Mouse (Mus musculus): ENCODE measurements at regions not wholly inside any gene's neighbourhood (a gene's known extent, or its start where the extent isn't known, plus 50 kb on each side); places are given as distances from the start of the nearest gene placed in this dataset.
A peak's percentile ranks its signal among the peaks of the same experiment; 100 is the strongest.

DNA sequence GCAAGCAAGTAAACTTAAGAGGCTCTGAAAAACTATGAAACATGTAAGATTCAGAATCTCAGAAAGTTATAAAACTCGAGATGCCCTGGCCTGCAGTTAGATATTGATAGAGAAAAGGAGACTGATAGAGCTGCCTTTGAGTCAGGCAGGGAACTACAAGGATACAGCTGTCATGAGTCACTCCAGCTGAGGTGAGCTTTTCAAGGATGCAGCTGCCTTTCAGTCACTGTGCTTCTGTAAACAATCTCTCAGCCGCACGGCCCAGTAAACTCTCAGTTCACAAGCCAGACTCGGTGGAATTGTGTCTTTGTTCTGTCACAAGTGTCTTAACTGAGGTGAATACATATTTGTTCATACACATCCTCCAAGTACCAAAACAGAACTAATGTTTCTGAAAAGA is 334.9 kb upstream of the Rsrc1 start:
- H3K27ac ChIP-seq = no peak overlapping the region
- intact Hi-C loops (cut with DNase I) = no loop called here
- no peak for TF ChIP-seq CTCF (IDR thresholded peaks at IDR 0.05)

DNA sequence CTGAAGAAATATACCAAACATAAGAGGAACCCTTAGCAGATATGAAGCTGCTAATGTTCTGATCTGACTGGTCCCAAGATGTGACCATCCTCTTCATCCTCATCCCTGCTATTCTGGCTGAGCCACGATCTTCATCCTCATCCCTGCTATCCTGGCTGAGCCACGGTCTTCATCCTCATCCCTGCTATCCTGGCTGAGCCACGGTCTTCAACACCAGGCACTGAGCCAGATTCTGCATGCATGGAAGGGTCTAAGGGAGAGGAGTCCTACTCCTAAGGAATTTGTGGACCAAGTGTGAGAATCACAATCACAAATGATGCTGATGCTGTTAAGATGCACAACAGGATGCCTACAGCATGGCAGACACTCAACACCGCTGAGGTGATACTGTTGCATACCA is 331.9 kb upstream of the Rsrc1 start:
- TF ChIP-seq CTCF (IDR thresholded peaks at IDR 0.05) = no peak
- intact Hi-C loops (cut with DNase I) = no loop called here
- no peak overlapping the region for H3K4me3 ChIP-seq
- H3K27ac ChIP-seq = no peak overlapping the region
- no peak for DNase-seq

More for the DNA sequence above, 334.9 kb upstream of the Rsrc1 start:
- no peak overlapping the region for H3K4me3 ChIP-seq
- no peak for DNase-seq

DNA sequence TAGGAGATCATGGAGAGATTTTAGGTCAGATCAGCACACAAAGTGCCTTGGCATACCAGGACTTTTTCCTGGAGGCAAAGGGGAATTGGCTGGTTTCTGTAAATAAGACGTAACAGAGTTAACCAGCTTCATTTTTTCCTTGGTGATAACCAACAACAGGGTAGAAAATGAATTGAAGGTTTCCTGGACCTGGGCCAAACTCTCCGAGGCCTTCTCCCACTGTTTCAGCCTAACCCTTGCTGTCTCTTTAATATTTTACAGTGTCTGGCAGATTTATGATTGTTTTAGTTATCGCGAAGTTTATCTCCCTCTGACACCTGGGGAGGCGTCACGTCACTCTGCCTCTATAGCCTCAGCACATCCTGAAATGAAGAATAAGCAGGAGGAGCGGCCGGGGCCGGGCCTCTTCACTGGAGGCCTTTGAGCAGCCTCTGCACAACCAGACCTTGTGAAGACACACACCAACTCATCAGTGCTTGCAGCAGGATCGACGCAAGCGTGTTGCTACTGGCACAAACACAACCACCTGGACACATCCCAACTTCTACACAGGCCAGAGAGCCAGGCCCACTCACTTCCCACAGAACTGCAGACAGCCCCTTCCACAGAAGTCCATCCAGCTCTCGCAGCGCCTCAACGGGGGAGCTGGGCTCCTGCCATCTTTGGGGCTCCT is 331.0 kb upstream of the Rsrc1 start:
- no peak for TF ChIP-seq CTCF (IDR thresholded peaks at IDR 0.05)
- Histone ChIP-seq H3K27ac (peak overlapping the region; percentile 31; the same call in 1 of the 2 replicates), H3K4me3 (peak overlapping the region; percentile 55)
- DNase-seq = peak; percentile 20
- intact Hi-C loops (cut with DNase I) = no loop called here

DNA sequence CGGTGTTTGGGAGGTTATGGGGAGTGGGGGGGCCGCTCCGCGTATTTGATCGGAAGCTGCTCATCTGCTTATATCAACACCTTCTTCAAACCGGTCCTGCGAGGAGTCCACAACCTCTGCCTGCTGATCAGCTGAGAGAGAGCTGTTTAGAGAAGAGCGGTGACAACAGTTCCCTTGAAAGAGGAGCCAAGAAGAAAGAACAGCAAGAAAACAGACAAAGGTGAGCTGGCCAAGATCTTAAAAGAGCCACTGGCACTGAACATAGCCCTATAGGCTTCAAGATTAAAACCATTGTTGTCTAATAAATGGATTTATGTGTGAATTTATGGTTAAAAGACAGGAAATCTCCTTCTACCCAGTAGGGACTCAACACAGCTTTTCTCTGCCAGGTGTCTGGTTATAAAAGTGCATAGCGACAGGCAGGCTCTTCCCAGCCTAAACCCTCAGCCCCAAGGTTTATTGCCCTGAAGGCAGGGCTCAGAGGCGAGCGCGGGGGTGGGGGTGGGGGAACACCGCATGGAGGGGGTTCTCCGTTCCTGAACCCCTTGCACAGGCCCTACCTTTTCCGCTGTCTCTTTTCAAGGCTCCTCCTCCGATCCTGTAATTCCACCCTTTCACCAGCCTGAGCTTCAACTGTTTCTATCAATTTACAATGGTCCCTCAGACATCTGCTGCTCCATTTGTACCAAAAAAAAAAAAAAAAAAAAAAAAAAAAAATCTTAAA is 330.3 kb upstream of the Rsrc1 start:
- DNase-seq = no peak
- H3K4me3 ChIP-seq = peak overlapping the region; percentile 55
- no peak for TF ChIP-seq CTCF (IDR thresholded peaks at IDR 0.05)
- intact Hi-C loops (cut with DNase I) = no loop called here
- H3K27ac ChIP-seq = peak overlapping the region; percentile 31; the same call in 1 of the 2 replicates

DNA sequence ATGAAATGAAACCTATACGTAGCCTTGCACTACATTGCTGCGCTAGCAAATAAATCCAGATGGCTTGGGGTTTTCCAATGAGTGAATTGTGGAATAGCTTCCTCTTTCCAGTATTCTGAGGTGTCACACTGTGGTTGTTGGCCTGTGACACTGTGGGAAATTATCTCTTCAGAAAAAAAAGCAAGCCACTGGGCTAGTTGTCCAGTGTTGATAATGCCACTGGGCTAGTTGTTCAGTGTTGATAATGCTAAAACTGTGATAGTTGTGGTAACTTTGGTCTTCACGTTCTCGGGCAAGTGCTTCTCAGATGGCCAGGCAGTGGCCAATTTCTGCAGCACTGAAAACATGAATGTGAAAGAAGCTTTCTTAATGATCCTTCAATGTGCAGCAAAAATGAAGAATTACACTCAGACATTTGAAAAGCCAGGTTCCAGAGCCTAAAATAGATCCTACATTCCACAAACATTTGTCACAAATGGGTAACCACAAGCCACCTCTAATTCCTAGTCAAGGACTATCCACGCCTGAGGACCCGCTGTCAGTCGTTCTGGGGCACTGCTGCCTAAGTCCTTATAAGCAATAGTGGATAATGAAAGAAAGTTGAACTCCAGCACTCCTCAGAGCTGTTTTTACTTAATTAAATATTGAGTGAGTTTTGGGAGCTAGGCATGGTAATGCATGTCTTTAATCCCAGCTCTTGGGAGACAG is 328.9 kb upstream of the Rsrc1 start:
- no peak for DNase-seq
- H3K4me3 ChIP-seq = no peak overlapping the region
- H3K27ac ChIP-seq = no peak overlapping the region
- no peak for TF ChIP-seq CTCF (IDR thresholded peaks at IDR 0.05)
- intact Hi-C loops (cut with DNase I) = no loop called here

DNA sequence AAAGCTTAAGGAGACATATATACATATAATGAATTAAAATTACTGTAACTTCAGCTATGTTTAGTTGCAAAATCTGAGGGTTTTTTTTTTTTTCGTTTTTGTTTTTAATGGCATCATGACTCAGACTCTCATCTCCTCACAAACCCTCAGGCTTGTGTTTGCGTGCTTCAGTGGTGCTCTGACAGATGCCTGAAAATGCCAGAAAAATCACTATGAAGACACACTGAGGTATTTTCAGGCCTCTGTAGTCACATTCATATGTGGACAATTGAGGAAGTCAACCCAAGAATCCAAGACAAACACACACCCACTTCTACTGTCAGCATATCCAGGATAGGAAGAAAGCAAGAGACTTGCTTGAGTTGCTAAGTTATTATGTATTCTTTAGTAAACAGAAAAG is 327.2 kb upstream of the Rsrc1 start:
- TF ChIP-seq CTCF (IDR thresholded peaks at IDR 0.05) = no peak
- DNase-seq = no peak
- H3K27ac ChIP-seq = no peak overlapping the region
- H3K4me3 ChIP-seq = no peak overlapping the region
- intact Hi-C loops (cut with DNase I) = no loop called here

DNA sequence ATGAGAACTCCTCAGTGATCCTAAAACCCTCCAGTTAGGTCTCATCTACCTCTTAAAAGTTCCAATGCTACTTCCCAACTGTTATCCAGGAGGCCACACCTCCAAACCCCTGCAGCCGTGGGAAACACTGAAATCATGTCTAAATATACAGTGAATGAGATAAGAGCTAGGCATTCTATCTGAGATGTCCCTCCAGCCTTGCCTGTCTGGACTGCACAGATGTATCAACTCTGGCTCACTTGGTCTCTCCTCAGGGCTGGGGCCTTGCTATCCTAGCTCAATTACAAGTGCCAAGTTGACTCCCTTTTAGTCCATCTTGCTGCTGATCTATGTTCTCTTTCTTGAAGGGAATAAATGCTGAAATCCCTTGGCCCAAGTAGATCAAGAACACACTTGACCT is 326.3 kb upstream of the Rsrc1 start:
- no peak overlapping the region for H3K4me3 ChIP-seq
- no peak for DNase-seq

DNA sequence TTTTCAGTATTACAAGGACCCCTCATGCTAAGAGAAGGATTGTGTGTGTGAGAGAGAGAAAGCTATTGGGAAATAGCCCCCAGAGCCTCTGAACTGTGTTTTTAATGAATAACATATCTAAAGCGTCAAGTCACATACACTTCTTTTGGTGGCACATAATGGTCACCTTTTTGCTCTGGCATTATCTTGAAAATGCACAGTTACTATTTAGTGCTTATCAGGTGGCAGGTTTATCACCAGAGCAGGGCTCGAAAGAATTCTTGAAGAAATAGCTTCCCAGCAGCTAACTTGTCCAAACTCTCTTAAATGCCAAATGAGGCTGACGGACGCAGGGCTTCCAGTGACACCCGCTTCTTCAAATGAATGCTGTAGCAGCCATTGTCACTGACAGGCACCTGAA is 324.7 kb upstream of the Rsrc1 start:
- no peak for DNase-seq
- Histone ChIP-seq H3K4me3 (no peak overlapping the region), H3K27ac (no peak overlapping the region)
- intact Hi-C loops (cut with DNase I) = no loop called here
- no peak for TF ChIP-seq CTCF (IDR thresholded peaks at IDR 0.05)

More for the DNA sequence above, 326.3 kb upstream of the Rsrc1 start:
- intact Hi-C loops (cut with DNase I) = no loop called here
- no peak overlapping the region for H3K27ac ChIP-seq
- TF ChIP-seq CTCF (IDR thresholded peaks at IDR 0.05) = no peak

DNA sequence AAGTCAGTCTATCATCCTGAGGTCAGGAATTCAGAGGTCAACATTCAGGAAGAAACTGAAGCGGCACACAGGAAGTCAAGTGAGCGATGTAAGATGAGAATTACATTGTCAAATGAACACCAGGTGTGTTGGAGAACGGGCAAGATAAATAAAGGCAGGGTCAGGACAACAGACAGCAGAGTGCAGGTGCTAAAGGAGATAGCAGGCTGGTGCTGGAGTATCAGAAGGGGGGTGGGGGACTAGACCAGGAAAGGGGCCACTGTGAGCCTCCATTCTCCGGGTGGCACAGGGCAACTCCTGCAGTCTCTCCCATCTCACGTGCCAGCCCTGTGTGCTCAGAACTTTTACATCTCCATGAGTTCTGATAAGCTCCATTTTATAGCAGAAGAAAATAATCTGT is 320.6 kb upstream of the Rsrc1 start:
- intact Hi-C loops (cut with DNase I) = no loop called here
- Histone ChIP-seq H3K4me3 (no peak overlapping the region), H3K27ac (no peak overlapping the region)
- no peak for DNase-seq
- TF ChIP-seq CTCF (IDR thresholded peaks at IDR 0.05) = no peak

DNA sequence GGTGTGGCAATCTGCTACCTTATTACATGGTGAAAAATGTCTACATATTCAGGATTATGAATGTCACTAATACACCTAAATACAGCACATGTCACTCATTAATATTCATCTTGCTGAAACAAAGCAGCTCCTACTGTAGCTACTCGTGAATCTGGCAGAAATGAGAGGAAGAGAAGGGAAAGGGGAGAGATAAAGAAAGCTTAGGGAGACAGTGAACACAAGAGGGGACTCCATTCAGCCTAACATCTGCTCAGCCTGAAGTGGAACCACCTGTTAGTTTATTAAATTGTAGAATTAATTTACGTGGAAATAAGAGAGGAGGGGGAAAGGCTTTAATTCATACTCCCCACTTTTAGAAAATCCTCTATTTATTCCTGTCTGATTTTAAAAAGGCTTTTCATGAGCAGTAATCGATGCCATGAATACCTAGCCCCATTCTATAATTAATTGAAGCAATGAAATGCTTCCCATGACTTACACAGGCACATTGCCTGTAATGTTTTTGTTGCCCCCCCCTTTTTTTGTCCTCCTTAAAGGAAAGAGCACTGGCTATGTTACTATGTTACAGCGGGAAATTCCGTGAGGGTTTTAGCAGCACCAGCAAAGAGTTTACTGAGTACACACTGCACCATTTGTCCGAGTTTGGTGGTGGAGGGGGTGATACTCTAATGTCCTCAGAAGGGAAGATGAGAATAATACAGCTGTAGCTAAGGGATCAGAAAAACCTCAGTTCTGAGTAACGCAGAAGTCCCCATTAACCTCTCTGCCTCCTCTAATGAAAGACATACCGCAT is 319.2 kb upstream of the Rsrc1 start:
- DNase-seq = no peak
- no peak for TF ChIP-seq CTCF (IDR thresholded peaks at IDR 0.05)
- Histone ChIP-seq H3K4me3 (no peak overlapping the region), H3K27ac (no peak overlapping the region)
- intact Hi-C loops (cut with DNase I) = no loop called here

DNA sequence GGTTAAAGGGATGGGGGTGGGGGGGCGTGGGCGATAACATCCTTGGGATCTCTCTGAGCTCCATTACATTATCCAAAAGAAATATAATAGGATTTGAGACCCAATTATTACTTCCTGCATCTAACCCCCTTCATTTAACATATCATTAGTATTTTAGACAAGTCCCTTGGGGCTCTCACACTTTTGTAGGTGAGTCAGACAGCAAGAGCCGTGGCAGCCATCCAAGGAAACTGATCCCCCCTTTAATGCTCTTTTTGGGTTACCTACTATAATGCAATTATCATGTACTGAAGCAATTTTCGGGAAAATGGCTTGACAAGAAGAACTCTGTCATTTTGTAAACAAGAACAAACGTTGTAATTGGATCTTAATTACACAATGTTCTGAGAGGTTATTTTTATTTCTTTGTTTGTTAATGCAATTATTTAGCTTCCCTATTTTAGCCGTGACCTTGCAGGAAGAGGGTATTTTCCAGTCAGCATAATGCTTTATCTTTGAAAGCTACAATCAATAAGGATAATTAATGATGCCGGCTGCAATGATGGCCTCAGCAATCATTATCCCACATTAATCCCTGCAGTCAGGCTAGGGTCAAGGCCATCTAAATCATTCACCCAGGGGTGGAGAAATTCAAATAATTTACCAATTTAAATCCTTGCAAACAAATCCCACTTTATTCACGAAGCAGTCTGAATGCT is 297.5 kb upstream of the Rsrc1 start:
- TF ChIP-seq CTCF (IDR thresholded peaks at IDR 0.05) = no peak
- H3K27ac ChIP-seq = no peak overlapping the region
- DNase-seq = no peak
- no peak overlapping the region for H3K4me3 ChIP-seq
- intact Hi-C loops (cut with DNase I) = no loop called here

DNA sequence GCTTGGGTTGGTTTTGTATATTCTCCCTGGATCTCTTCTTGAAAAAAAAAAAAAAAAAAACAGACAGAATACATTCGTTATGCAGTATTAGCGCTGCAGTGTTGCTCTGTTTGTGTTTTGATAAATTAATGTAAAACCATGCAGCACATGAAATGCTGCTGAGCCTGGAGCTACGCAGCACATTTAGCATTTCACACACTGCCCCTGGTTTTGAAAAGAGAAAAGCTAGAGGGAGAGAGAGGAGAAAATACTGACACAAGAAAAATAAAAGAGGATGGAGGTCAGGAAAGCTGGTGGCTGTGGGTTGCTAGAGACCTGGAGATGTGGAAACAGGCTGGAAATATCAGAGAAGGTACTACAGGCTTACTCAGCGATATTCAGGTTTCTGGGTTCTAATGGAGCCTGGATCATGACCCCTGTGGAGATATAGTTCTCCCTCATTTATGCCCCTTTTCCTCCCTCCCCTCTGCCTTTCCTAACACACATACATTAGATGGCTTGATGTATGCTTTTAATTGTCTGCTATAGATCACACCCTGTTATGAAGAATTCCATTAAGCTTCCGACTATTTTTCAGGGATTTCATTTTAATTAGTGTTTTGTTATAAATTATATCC is 296.8 kb upstream of the Rsrc1 start:
- Histone ChIP-seq H3K4me3 (no peak overlapping the region), H3K27ac (no peak overlapping the region)
- no peak for DNase-seq
- TF ChIP-seq CTCF (IDR thresholded peaks at IDR 0.05) = no peak
- intact Hi-C loops (cut with DNase I) = no loop called here
